Mouse (Mus musculus): ENCODE measurements around the gene Scaper. TPM values are rescaled to one million over a fixed set of nuclear protein-coding genes. Genes with fewer than 3 reads are reported as not detected.

Gene Scaper
- polyA plus RNA-seq, 1 experiment from 2014 or later = 48.9 TPM

DNA sequence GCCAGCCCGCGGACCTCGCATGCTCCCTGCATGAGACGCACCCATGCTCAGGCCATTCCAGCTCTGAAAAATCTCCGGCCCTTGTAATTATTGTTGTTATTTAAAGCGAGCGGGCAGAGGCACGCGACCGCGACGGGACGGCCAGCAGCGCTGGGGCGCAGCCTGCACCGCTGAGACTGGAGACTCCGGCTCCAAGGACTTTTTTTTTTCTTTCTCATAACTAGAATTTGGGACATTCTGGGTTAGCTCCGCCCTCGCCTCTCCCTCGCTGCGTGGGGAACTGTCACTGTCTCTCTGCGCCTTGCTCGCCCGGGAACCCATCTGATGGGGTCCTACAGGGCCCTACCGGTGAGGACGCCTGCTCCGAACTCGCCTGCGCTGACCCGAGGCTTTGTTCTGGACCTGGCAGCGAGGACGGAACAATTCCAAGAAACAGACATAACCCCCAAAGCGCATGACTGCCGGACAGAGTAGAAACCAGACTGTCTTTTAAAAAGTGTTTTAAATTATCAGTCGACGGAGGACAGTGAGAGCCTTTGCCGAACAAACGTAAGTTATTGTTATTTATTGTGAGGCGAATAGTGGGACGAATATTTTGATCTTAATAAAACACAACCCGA lies 392.3 kb downstream of the Scaper start:
- WGBS = 5% methylated on average over 41 of the region's 41 CpGs
- peak; percentile 44 for DNase-seq
- peaks cover 11% of the 10 kb centered on the region for H3K4me1 ChIP-seq (ENCODE audit: control insufficient read depth, insufficient read depth, low read length)
- peak overlapping the region; percentile 34 for H3K4me2 ChIP-seq (ENCODE audit: low read length)
- peaks cover 92% of the 10 kb centered on the region for H3K27me3 ChIP-seq (ENCODE audit: control insufficient read depth, insufficient read depth, low read length)
- H3K36me3 ChIP-seq (ENCODE audit: control insufficient read depth, insufficient read depth, low read length) = no peaks in the 10 kb centered on the region
- ATAC-seq (ENCODE audit: low FRiP score, low TSS enrichment) = no peak
- H3K9ac ChIP-seq (replicated peaks; ENCODE audit: low read length) = no peak overlapping the region
- H3K4me3 ChIP-seq (replicated peaks; ENCODE audit: low read depth, low read length) = peak overlapping the region; percentile 17; the same call in 1 of the 2 replicates
- H3K9me3 ChIP-seq (ENCODE audit: control insufficient read depth, low read length) = no peaks in the 10 kb centered on the region
- H3K27ac ChIP-seq (replicated peaks; ENCODE audit: low read depth, low read length) = no peak overlapping the region

DNA sequence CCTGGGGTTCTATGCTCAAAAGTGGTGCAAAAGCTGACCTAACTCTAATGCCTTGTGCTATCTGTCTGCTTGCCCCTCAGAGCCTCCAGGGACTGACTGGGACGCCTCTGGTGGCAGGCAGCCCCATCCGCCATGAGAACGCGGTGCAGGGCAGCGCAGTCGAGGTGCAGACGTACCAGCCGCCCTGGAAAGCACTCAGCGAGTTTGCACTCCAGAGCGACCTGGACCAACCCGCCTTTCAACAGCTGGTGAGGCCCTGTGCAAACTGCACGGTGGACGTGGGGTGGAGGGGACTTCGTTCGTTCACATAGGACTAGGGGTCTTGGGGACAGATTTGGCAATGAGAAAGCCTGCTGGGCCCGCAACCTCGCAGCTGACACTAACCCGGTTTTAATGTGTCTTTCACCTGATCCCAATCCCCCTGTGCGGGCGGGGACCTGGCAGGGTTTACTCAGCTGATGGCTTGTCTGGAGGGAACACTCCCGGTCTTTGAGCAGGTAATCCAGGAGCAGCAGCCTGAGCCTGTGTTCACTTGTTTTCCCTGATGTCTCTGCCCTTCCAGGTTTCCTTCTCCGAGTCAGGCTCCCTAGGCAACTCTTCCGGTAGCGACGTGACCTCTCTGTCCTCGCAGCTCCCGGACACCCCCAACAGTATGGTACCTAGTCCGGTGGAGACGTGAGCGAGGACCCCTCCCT lies 392.9 kb downstream of the Scaper start:
- Histone ChIP-seq H3K9ac (replicated peaks; ENCODE audit: low read length) (no peak overlapping the region), H3K36me3 (ENCODE audit: control insufficient read depth, insufficient read depth, low read length) (no peaks in the 10 kb centered on the region), H3K4me3 (replicated peaks; ENCODE audit: low read depth, low read length) (no peak overlapping the region), H3K27ac (replicated peaks; ENCODE audit: low read depth, low read length) (no peak overlapping the region), H3K4me2 (ENCODE audit: low read length) (no peak overlapping the region), H3K9me3 (ENCODE audit: control insufficient read depth, low read length) (no peaks in the 10 kb centered on the region), H3K4me1 (ENCODE audit: control insufficient read depth, insufficient read depth, low read length) (peaks cover 13% of the 10 kb centered on the region), H3K27me3 (ENCODE audit: control insufficient read depth, insufficient read depth, low read length) (peaks cover 93% of the 10 kb centered on the region)
- ATAC-seq (ENCODE audit: low FRiP score, low TSS enrichment) = no peak
- DNase-seq = peak; percentile 56
- WGBS = under 1% methylated on average over 30 of the region's 30 CpGs

DNA sequence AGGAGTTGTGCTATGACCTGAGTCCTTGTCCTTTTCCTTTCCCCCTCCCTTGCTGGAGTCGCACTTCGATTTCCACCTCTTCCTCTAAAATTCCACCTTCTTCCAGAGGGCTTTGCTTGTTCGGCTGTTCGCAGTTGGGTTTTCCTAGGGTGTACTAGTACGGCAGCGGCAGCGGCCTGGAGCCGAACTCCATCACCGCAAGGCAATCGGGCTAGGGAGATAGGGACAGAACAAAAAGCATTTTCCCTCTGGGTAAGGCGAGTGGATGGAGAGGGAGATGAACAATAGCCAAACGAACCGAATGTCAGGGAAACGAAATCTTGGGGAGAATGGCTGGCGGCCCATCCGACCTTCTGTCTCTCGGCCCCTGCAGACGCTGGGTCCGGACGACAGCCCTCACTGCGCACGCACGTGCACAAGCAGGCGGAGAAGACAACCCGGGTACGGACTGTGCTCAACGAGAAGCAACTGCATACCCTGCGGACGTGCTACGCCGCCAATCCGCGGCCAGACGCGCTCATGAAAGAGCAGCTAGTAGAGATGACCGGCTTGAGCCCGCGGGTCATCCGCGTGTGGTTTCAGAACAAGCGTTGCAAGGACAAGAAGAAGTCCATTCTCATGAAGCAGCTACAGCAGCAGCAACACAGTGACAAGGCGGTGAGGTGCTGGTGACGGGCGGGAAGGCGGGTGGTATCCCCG lies 394.1 kb downstream of the Scaper start:
- Histone ChIP-seq H3K9me3 (ENCODE audit: control insufficient read depth, low read length) (no peaks in the 10 kb centered on the region), H3K27me3 (ENCODE audit: control insufficient read depth, insufficient read depth, low read length) (peaks cover 92% of the 10 kb centered on the region), H3K36me3 (ENCODE audit: control insufficient read depth, insufficient read depth, low read length) (no peaks in the 10 kb centered on the region), H3K4me1 (ENCODE audit: control insufficient read depth, insufficient read depth, low read length) (peaks cover 13% of the 10 kb centered on the region), H3K27ac (replicated peaks; ENCODE audit: low read depth, low read length) (no peak overlapping the region), H3K4me2 (ENCODE audit: low read length) (peak overlapping the region; percentile 23; the same call in 1 of the 2 replicates), H3K4me3 (replicated peaks; ENCODE audit: low read depth, low read length) (no peak overlapping the region; the same call in 1 of the 2 replicates), H3K9ac (replicated peaks; ENCODE audit: low read length) (no peak overlapping the region)
- DNase-seq (peak; percentile 63), ATAC-seq (ENCODE audit: low FRiP score, low TSS enrichment) (no peak)
- under 1% methylated on average over 46 of the region's 46 CpGs for WGBS

DNA sequence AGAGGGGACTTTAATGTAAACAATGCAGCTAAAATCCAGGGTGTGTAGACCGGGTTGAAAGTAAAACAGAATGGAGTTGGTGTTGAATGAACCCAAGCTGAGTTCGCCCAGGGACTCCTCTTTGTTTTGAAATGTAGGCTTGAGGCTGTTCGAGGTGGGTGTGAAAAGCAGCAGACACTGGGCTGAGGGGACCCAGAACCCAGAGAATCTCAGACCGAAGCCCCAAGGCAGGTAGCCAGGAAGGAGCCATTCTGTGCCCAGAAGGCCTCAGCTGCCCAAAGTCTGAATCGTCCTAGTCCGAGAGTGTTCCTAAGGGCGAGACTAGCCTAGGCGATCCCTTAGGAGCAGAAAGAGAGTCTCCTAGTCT lies 394.6 kb downstream of the Scaper start:
- no peak overlapping the region for H3K4me3 ChIP-seq (replicated peaks; ENCODE audit: low read depth, low read length)
- H3K27me3 ChIP-seq (ENCODE audit: control insufficient read depth, insufficient read depth, low read length) = peaks cover 92% of the 10 kb centered on the region
- H3K4me1 ChIP-seq (ENCODE audit: control insufficient read depth, insufficient read depth, low read length) = peaks cover 13% of the 10 kb centered on the region
- H3K36me3 ChIP-seq (ENCODE audit: control insufficient read depth, insufficient read depth, low read length) = no peaks in the 10 kb centered on the region
- ATAC-seq (ENCODE audit: low FRiP score, low TSS enrichment) = no peak
- DNase-seq = no peak
- no peak overlapping the region for H3K4me2 ChIP-seq (ENCODE audit: low read length)
- no peaks in the 10 kb centered on the region for H3K9me3 ChIP-seq (ENCODE audit: control insufficient read depth, low read length)
- H3K27ac ChIP-seq (replicated peaks; ENCODE audit: low read depth, low read length) = no peak overlapping the region
- no peak overlapping the region for H3K9ac ChIP-seq (replicated peaks; ENCODE audit: low read length)
- WGBS = 3% methylated on average over 8 of the region's 8 CpGs

DNA sequence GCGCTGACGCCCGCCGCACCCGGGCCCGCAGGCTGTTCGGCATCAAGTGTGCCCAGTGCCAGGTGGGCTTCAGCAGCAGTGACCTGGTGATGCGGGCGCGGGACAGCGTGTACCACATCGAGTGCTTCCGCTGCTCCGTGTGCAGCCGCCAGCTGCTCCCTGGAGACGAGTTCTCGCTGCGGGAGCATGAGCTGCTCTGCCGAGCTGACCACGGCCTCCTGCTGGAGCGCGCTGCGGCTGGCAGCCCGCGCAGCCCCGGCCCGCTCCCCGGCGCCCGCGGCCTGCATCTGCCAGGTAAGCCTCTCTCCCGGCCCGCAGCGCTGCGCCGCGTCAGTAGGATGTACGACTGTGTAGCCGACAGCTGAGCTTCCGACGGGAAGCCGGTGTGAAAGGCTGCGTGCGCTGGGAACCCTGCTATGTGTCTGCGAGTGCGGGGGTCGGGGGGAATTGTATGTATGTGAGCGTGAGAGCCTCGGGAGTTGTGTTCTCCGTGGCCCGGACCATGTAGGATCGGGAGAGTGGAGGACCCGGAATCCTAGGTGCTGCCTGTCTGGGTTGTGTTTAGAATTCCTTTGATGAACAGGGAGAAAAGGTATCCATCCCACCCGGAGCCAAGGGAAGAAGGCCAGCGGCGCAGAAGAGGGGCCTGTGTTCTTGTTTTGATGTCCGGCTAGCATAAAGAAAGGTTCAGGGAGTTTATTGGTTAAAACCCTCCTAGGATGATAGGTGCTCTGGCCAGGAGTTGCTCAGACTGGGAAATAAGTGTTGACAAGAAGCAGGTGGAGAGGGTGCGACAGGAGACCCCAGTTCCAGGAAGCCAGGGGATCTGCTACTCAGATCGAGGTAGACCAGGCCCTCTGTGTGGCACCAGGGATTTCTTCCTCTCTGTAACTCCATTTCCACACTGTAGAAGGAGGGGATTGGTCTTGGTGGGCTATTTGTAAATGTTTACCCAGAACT lies 395.3 kb downstream of the Scaper start:
- WGBS = 2% methylated on average over 59 of the region's 59 CpGs
- Histone ChIP-seq H3K9me3 (ENCODE audit: control insufficient read depth, low read length) (no peaks in the 10 kb centered on the region), H3K27me3 (ENCODE audit: control insufficient read depth, insufficient read depth, low read length) (peaks cover 92% of the 10 kb centered on the region), H3K4me3 (replicated peaks; ENCODE audit: low read depth, low read length) (peak overlapping the region; percentile 36), H3K4me2 (ENCODE audit: low read length) (peak overlapping the region; percentile 59), H3K36me3 (ENCODE audit: control insufficient read depth, insufficient read depth, low read length) (no peaks in the 10 kb centered on the region), H3K9ac (replicated peaks; ENCODE audit: low read length) (0 out of 2 replicates have a peak overlapping the region, but pooled peaks have one; percentile 9), H3K4me1 (ENCODE audit: control insufficient read depth, insufficient read depth, low read length) (peaks cover 13% of the 10 kb centered on the region), H3K27ac (replicated peaks; ENCODE audit: low read depth, low read length) (no peak overlapping the region)
- DNase-seq (peak; percentile 53), ATAC-seq (ENCODE audit: low FRiP score, low TSS enrichment) (no peak)

DNA sequence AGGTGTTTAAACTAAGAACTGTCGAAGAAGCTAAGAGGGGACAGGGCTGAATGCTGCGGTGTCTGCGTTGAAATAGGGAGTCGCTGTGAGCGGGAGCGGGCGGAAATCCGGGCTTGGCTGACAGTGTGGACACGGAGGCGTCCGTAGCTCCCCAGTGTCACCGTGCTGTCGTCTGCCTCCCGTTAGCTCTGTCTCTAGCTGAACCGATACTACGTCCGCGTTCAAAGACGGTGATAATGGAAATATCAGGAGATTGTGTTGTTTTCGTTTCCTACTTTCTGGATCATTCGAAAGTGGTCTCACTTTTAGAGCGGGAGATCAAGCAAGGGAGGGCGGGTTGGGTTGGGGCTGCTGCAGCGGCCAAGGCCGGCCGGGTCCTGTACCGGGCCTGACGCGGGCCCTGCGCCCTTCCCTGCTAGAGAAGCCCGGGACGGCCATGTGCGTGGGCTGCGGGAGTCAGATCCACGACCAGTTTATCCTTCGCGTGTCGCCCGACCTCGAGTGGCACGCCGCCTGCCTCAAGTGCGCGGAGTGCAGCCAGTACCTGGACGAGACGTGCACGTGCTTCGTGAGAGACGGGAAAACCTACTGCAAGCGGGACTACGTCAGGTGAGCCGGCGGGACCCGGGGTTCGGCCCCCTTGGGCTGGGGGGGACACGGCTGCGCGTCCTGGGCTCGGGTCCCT lies 396.1 kb downstream of the Scaper start:
- H3K9ac ChIP-seq (replicated peaks; ENCODE audit: low read length) = 0 out of 2 replicates have a peak overlapping the region, but pooled peaks have one; percentile 9
- H3K27me3 ChIP-seq (ENCODE audit: control insufficient read depth, insufficient read depth, low read length) = peaks cover 93% of the 10 kb centered on the region

DNA sequence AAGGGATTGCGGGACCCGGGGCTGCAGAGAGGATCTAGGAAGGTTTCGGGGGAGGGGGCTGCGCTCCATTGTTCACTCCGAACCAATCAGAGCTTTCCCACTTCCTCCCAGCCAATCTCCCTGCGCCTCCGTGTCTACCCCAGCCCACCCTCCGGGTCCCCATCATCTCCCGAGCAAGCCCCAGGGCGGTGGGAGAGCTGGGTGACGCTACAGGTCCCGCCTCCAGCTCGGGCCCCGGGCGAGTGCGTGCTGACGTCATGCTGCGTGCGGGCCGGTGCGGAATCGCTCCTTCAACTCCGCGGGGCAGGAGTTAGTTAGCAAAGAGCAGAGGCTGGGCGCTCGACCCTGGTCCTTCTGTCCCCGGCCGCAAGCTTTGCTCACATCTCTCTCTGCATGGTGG lies 397.0 kb downstream of the Scaper start:
- Histone ChIP-seq H3K27ac (replicated peaks; ENCODE audit: low read depth, low read length) (no peak overlapping the region), H3K4me1 (ENCODE audit: control insufficient read depth, insufficient read depth, low read length) (peaks cover 9% of the 10 kb centered on the region), H3K27me3 (ENCODE audit: control insufficient read depth, insufficient read depth, low read length) (peaks cover 92% of the 10 kb centered on the region), H3K9ac (replicated peaks; ENCODE audit: low read length) (no peak overlapping the region), H3K4me2 (ENCODE audit: low read length) (peak overlapping the region; percentile 59), H3K4me3 (replicated peaks; ENCODE audit: low read depth, low read length) (peak overlapping the region; percentile 36), H3K36me3 (ENCODE audit: control insufficient read depth, insufficient read depth, low read length) (no peaks in the 10 kb centered on the region), H3K9me3 (ENCODE audit: control insufficient read depth, low read length) (no peaks in the 10 kb centered on the region)
- DNase-seq (peak; percentile 87), ATAC-seq (ENCODE audit: low FRiP score, low TSS enrichment) (peak; percentile 92)
- WGBS = under 1% methylated on average over 28 of the region's 28 CpGs

More for the DNA sequence above, 396.1 kb downstream of the Scaper start:
- DNase-seq (peak; percentile 60), ATAC-seq (ENCODE audit: low FRiP score, low TSS enrichment) (no peak)
- Histone ChIP-seq H3K4me2 (ENCODE audit: low read length) (peak overlapping the region; percentile 59), H3K4me3 (replicated peaks; ENCODE audit: low read depth, low read length) (peak overlapping the region; percentile 36), H3K9me3 (ENCODE audit: control insufficient read depth, low read length) (no peaks in the 10 kb centered on the region), H3K4me1 (ENCODE audit: control insufficient read depth, insufficient read depth, low read length) (peaks cover 13% of the 10 kb centered on the region), H3K36me3 (ENCODE audit: control insufficient read depth, insufficient read depth, low read length) (no peaks in the 10 kb centered on the region), H3K27ac (replicated peaks; ENCODE audit: low read depth, low read length) (no peak overlapping the region)
- under 1% methylated on average over 59 of the region's 59 CpGs for WGBS

Data from midbrain, embryonic 14.5 days (tissue).